Mouse (Mus musculus) adrenal gland, adult 2 months (tissue): ENCODE measurements at regions not wholly inside any gene's neighbourhood (a gene's known extent, or its start where the extent isn't known, plus 50 kb on each side); places are given as distances from the start of the nearest gene placed in this dataset.

Experiments used
- DNase-seq: peaks from one replicate; pipeline ENCODE4 v3.0.0; 2021

DNA sequence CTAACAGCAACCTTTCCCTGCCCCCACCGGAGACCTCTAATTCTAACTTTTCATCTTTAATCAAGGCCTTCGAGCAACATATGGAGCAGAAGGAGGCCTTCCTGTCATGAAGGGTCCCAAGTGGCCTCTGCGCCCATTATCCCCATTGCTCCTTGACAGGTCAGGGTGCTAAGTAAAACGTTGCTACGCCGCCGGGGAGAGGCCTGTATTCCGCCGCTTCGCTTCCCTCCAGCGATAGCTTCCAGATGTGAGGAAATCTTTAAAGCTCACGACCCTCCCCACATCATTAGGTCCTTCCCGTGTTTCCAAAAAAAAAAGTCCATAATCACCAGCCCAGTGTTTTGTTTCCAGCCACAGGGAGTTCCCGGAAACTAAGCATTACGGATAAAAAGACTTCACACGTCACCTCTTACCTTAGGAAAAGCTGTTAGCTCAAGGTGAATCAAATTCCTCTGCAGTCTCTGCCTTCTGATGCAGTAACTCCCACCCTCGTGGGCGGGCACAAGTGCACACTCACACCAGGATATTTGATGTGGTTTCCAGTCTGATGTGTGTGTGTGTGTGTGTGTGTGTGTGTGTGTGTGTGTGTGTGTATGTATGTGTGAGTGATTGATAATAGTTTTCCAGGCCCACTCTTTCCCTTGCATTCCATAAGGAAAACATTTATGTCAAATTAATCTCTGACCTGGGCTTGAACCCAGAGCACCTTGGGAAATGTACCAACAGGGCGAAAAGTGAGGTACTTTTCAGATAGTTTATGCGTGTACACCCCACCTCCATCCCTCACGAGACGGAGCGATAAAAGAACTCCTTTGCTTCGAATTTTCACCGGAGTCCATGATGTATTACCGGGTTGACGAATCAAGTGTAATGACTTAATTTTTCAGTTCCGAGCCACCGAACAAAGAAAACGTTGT, 107.5 kb downstream of the Gm45692 start:
- no peak for DNase-seq

DNA sequence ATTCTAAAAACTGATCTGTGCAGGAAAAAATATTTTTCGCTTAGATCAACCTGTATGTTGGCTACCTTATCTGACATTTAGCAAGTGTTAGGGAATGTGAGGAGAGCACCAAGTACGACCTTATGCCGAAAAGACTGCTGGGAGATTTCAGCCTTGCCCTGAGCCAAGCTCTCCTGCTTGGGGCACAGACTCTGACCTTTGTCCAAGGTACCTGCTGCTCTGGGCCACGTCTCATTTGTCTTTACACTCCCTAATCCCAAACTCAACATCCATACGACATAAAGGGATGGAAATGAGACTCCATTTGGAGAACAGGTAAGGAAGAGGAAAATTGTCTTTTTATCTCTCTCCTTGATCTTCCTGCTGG, 108.2 kb downstream of the Gm45692 start:
- DNase-seq = no peak

DNA sequence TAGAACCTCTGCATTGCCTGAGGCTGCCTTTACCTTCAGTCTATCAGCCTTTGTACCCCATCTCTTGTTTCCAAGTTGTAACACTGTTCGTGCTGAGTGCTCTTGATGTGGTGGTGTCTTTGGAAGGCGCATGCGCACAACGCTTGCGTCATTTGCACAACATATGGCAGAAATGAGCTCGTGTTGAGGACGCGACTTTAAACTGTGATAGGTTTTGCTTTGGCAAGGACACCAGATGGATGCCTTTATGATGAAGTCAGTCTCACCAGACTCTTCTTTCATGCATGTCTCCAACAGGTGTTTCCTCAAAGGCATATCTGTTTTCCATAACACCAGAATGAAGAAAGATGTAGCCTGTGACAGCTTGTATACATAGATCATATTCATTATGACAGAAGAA, 110.2 kb downstream of the Gm45692 start:
- DNase-seq = no peak

DNA sequence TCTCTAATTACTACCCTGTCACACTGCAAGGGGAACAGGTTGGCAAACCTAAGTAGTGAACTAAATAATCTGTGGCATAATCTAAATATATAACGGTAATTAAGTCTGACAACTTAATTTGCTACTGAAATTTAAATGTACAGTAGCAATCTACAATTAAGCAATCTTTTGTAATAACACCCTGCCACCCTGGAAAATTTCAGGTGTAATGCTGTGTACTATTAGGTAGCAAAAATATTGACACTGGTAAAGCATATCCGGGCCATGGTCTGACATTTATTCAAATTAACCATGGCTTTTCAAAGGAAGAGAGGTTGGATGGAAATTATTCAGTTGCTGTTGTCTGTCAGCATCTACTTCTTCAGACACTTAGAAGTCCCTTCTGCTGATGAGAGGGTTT, 119.7 kb downstream of the Gm45692 start:
- DNase-seq = no peak

DNA sequence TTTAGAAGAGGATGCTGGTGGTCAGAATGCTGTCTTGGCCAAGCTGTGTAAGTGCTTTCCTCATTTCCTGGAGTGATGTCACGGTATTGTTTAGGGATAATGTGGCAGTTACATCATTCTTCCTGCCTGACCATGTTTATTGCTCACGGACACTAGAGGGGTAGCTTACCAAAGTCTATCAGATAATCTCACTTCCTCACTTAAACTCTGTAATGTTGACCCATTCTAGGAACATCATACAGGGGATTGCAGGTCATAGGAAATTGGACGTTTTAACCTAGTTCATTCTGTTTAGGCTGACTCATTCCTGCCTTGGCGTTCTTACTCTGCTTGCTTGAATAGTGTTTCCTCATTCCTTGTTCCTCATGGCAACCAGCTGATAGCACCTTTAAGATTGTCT, 120.3 kb downstream of the Gm45692 start:
- no peak for DNase-seq

DNA sequence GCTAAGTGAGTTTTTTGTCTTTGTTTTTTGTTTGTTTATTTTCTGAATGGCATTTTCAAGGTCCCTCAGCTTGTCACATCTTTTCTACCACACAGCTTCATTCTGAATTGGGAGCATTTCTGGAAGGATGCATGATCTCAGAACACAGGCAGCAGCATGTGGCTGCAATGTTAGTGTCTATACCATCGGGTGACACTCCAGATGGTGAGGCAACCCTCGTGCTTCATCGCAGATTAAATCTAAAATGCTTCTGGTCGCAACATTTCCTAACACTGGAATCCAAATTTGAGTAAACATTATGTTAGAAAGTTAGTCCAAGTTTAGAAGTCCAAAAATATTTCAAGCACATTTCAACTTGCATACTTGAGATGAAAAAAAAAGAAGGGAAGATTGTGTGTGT, 124.4 kb downstream of the Gm45692 start:
- DNase-seq = no peak

DNA sequence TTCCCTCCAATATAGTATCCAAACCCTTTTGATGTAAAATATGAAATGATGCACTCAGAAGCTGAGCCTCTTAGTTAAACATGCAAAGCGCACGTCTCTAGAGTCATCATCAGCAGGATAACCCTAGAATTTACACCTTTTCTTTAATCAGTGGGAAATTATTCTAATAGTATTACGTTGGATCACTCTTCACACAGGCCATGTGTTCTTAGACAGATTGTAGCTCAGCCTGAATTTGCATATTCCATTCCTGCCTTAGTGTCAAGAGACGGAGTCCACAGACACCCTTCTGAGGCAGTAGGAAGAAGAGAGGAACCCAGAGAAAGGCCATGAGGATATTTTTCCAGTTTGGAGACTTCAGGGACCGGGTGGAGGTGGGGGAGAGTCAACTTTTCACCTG, 125.0 kb downstream of the Gm45692 start:
- no peak for DNase-seq

DNA sequence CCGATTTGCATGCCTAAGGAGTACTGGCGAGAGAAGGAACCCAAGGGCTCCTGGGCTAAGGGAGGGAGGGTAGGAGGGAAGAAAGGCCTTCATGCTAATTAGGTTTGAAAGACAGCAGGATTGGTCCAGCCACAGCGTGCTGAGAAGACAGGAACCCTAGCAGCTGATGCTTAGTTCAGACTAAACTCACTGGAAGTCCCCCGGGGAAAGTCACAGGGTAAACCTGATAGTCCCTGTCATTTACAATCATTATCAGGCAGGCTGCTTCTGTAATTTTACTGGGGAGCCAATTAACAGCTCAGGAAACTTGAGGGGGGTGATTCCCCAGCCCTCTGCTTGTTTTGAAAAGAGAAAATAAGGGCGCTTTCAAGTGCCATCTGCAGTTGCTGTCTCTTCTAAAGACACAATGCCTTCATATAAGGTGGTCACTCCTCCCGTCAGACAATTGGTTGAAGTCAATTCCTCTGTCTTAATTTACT, 135.9 kb downstream of the Gm45692 start:
- DNase-seq = no peak

DNA sequence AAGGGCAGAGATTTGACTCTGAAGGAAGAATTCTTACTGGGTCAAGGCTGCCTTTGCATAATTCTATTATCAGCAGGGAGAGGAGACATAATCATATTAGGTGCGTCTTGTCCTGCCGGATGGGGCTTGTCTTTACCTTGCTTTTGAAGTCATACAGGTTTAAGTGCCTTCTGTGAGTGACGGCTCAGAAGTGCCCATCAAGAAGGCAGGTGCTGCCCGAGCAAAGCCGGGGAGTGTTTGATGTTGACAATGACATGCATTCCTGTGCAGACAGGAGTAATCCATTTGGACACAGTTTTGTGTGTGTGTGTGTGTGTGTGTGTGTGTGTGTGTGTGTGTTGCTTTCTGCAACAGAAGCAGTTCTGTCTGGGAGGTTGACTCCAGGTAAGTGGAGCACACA, 141.0 kb downstream of the Gm45692 start:
- DNase-seq = no peak

DNA sequence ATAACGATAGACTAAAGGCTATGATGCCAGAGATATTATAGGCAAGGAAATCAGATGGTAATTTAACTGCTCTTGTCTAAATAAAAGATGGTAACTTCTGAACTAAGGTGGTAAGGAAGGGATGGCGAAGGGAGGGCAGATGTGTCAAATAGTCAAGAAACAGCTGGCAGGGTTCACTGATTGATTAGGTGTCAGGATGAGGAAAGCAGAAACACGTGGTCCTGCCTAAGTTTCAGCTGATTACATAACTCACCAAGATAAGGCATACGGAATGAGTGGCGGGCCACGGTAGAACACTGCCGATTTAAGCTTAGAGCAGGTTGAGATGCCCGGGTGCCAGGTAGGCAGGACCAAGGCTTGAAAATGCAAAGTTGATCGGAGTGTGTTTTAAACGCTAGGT, 143.2 kb downstream of the Gm45692 start:
- DNase-seq = no peak

DNA sequence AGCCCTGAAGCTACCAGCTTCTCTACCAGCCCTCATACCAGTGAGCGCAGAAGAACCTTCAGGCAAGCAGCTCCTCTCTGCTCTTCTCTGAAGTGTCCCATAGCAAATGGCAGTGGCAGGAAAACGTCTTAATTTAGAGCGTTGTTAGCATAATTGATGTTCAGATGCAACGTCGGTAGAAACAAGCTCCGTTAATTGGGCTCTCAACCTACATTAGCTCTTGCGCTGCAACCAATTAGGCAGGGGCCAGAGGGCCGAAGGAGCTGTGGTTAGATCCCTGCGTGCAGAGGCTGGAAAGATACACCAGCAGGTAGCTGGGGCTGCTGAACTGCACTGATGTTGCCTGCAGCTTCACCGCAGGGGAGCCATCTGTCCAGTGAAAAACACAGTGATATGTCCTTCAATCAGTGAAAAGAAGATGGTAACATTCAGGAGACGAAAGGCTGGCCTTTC, 145.6 kb downstream of the Gm45692 start:
- DNase-seq = no peak

DNA sequence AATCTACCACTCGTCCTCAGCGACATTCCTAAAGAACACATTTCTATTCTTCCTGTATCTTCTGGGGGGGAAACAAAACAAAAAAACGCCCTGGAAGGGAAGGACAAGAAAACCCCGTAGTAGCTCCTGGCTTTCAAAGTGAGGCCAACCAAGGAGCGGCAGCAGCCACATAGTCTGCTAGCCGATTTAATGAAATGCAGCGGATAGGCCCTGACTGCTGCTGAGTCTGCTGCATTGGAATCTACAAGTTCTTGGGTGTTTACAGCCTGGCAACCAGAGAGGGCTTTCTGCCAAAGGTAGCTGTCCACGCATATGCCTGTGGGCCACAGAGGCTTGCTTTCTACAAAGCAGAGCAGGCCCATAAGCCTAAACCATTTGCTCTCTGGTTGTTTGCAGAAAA, 146.0 kb downstream of the Gm45692 start:
- no peak for DNase-seq

DNA sequence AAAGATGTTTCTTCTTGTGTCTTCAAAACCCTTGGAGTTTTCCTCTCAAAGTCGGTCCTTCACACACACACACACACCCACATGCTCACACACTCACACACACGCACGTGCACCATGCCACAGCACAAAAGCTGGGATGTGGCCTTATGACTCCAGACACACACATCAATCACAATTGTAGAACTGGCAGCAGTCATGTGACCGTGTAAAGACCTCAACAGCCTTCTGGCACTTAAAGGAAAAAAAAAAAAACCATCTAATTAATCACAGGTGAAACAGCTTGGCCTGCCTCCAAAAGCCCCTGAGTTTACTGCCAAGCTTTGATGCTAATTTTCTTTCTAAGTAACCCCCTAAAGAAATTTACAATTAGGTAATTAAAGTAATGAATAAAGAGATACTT, 147.1 kb downstream of the Gm45692 start:
- DNase-seq = no peak

DNA sequence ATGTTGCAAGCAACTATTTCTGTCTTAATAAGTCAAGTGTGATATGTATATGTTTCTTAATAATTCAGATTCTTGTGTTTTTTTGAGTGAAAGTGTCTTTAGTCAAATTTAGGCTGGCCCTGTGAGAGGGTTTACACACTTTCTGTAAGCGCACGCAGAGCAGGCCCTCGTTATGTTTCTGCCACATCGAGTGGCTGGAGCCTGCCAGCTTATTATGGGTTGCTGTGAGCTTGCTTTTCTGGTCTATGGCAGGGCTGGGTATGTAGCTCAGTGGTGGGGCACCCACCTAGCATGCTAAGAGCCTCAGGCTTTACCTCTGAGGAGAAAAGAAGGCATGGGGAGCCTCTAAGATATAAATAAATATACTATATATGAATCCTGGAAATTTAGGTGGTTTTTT, 148.2 kb downstream of the Gm45692 start:
- no peak for DNase-seq

DNA sequence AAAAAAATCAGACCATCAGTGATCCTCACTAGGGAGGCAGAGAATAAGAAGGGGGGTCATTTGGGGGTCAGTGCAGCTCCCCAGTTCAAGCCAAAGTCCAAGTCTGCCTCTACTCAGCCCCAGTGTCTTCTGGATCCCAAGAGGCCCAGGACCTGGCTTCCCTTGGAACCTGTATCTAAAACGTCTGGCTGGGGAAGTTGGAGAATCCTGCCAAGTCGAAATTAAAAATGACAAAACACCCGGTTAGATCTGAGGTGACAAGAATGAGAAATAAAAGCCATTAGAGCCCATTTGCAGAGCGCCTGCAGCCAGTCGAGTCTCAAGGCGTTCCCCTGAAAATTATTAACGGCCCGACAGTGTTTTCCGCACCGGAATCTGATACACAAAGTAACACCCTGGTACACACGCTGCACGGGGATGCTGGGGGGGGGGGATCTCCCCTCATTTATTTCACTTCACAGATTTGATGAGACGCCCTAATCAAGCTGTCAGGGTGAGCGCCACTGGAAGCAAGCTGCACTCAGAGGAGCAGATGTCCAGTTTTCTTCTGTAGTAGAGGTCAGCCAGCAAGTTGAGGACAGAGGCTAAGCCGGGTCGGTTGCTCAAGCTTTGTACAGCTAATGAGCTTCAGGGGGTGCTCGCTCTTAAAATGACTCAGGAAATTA, 149.5 kb downstream of the Gm45692 start:
- DNase-seq = no peak

DNA sequence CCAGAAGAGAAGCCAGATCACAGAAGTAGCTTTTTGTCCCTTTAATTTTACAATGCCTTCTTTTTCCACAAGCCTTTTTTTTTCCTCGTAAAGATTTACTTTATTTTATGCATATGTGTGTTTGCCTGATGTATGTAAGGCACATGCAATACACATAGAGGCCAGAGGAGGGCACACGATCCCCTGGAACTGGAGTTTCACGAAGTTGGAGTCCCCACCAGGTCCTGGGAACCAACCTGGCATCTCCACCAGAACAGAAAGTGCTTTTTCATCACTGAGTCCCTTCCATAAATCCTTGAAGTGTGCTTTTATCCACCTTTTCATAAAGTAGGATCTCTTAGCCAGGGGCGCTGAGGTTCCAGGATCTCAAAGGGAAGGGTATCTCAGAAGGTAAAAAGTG, 152.8 kb downstream of the Gm45692 start:
- DNase-seq = no peak

DNA sequence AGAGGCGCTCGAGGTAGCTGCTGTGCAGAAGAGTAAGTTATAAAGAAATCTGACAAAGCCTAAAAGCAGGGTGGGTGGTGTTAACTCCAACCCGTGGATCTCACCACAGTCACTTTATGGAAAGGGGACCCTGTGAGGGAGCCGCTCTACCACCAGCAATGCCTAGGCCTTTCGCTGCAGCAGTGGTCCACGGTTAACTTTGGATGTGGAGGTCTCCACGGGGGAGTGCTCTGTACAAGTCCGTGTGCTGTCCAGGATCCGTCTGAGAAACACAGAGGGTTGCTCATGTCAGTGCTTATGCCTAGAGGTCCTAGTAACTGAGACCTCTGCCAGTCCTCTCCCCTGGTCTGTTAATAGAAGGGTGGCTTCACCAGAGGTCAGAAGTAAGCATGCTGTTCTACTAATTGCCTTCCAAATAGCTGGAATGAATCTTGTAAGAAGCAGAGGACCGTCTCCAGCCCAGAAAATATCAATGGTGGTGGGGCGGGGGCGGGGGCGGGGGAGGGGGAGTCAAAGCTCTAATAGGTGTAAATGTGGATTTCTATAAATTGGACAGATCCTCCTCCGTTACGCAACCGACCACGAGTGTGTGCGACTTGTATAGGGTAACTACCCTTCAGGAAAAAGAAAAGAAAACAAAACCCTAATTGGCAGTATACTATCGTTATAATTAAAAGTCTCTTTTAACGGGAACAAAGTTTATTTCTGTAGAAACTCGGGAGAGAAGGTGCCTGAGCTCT, 153.5 kb downstream of the Gm45692 start:
- DNase-seq = no peak

DNA sequence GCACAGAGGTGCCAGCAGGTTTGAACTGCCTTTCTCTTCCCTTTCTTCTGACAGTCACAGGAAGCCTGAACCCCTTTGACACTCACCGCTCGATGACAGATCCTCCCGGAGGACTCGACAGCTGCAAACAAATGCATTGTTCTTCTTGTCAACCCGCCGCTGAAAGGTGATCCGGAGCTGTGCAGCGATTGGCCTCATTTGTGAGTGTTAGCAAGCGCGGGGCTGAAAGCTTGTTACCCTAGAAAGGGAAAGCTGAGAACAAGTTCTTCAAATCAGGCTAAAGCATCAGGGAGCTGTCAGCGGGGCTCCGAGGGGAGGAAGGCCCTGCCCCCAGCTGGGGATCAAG, 154.1 kb downstream of the Gm45692 start:
- no peak for DNase-seq

DNA sequence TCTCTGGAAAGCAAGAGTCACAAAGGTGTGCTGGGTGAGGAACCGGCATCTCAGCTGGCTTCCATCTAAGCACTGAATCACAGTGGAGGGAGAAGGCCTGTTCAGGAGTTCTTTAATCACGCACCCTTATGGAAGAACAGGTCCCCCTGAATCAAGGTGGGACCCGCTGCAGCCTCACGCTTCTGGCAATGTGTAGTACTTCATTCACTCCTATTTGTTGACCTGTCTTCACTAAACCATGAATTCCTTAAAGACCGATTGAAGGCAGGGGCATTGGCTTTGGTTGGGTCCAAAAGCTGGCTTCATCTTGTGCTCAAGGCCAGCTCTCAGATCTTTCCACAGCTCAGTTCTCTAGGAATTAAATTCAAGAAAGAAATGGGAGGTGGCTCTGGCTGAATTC, 154.5 kb downstream of the Gm45692 start:
- no peak for DNase-seq

DNA sequence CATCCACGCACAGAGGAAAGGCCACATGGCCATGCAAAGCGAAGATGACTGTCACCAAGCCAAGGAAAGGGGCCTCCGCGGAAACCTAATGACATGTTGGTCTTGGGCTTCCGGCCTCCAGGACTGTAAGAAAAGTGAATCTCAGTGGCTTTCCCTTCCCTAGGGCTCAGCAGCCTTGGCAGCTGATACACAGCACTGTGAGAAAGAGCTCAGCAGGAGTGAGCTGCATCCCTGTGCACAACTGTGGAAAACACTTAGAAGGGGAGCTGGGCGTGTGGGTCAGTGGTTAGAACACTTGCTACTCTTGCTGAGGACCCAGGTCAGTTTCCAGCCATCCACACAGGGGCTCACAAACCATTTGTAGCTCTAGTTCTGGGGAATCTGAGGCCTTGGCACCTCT, 155.1 kb downstream of the Gm45692 start:
- no peak for DNase-seq

DNA sequence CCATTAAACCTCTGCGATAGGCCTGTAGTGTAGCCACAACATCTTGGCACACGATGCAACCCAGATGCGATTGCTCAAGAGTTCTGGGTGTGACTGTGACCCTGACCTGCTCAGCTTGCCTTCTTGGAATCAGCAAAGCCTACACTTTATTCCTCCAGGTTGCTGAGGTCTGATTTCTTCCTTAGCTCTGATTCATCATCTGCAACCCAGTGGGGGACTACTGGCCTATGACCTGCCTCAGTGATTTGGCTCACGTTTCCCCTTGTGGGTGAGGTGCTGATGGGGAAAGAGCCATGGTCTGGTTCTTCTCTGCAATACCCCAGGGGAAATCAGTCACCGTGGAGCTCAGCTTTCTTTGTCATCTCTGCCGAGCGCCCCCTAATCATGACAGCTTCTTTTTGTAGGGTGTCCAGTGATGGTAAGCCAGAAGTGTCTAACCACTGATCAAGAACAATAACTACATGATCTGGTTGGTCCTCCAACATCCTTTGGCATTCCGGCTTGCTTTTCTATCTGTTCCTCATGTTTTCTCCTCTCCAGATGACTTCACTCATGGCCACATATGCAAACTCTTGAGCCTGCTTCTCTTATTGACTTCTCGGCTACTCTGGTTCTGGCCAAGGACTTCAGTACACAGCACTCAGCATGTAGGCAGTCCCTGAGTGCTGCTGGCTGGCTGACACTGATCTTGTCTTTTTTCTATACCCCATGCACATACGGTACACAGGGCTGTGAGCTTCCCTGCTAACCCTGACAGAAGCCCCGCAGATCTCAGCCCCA, 163.0 kb downstream of the Gm45692 start:
- DNase-seq = peak; percentile 45

DNA sequence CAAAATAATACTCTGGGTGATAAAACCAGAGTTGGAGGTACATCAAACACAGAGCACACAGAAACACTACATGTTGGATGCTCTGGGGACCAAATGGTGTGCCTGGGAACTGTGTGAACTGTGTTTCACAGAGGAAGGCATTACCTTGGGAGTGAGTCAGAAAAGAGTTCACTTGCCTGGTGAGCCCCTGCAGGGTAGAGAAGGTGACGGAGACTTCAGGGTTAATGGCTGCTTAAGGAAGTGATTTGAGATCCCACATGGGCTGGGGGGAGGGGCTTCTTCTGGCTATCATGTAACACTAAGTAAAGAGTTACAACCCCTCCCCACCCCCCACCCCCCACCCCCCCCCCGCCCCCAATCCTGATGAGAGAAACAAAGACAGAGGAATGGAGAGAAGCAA, 164.6 kb downstream of the Gm45692 start:
- no peak for DNase-seq
